Mouse (Mus musculus) bone marrow macrophage, adult 2 months (primary cell): ENCODE data around the gene Reps1. TPM values are rescaled to one million over a fixed set of nuclear protein-coding genes. Genes with fewer than 3 reads are reported as not detected.
A peak's percentile ranks its signal among the peaks of the same experiment; 100 is the strongest.

Experiments
- H3K27ac ChIP-seq: 2 replicates; pipeline ENCODE4 v1.5.1; 2012; ENCODE audit warnings: low read depth, low read length; ENCODE audit not compliant: insufficient read depth
- H3K4me1 ChIP-seq: 2 replicates; pipeline ENCODE4 v1.6.1; 2012; ENCODE audit warnings: low read length; ENCODE audit not compliant: control insufficient read depth, insufficient read depth
- H3K4me3 ChIP-seq: 2 replicates; pipeline ENCODE4 v1.5.1; 2012; ENCODE audit warnings: mild to moderate bottlenecking, low read length, moderate library complexity; ENCODE audit not compliant: insufficient read depth
- CTCF ChIP-seq: IDR thresholded peaks from 2 replicates; pipeline ENCODE4 v1.5.1; 2012; ENCODE audit warnings: low read depth, mild to moderate bottlenecking, low read length, moderate library complexity
- POLR2A ChIP-seq: IDR thresholded peaks from 2 replicates; pipeline ENCODE4 v1.6.1; 2012; ENCODE audit warnings: mild to moderate bottlenecking, low read depth, low read length, borderline replicate concordance
- polyA plus RNA-seq: library from polyadenylated mRNA; stranded (reverse); fragments of >200 nt; gene quantifications from 2 replicates; pipeline ENCODE4 v1.2.4, GENCODE M21; 2012; ENCODE audit not compliant: missing spikeins, insufficient read depth, insufficient read length

Gene Reps1
- polyA plus RNA-seq, 1 experiment, result 27.2 TPM

GRCm38 (mm10) chr10:18022741-18023347 lies 32.8 kb upstream of the Reps1 start, which contains the start of gene Abracl:
Gene Abracl, minus strand, starts transcription at chr10:18023288.
- Histone ChIP-seq H3K4me1 (peaks cover 2% of the 10 kb centered on the region), H3K4me3 (peak within 1 kb of the TSS; percentile 73), H3K27ac (peak within 1 kb of the TSS; percentile 88)
- no peak for TF ChIP-seq CTCF
- no peak for TF ChIP-seq POLR2A

- no peaks in the 10 kb centered on the region for H3K4me1 ChIP-seq
- no peak overlapping the region for H3K4me3 ChIP-seq
- no peak overlapping the region for H3K27ac ChIP-seq
- no peak for TF ChIP-seq POLR2A
- TF ChIP-seq CTCF, result no peak
These were observed 21.3 kb upstream of the Reps1 start for GRCm38 (mm10) chr10:18034408-18034807.

GRCm38 (mm10) chr10:18036849-18037248 lies 18.8 kb upstream of the Reps1 start:
- H3K4me3 ChIP-seq, result no peak overlapping the region
- H3K4me1 ChIP-seq, result no peaks in the 10 kb centered on the region
- TF ChIP-seq POLR2A (no peak), CTCF (no peak)
- H3K27ac ChIP-seq, result no peak overlapping the region

- TF ChIP-seq CTCF (no peak), POLR2A (no peak)
- H3K4me3 ChIP-seq, result no peak overlapping the region
- peaks cover 6% of the 10 kb centered on the region for H3K4me1 ChIP-seq
- no peak overlapping the region for H3K27ac ChIP-seq
These were observed 9.3 kb upstream of the Reps1 start for GRCm38 (mm10) chr10:18046380-18046779.

- TF ChIP-seq POLR2A (no peak), CTCF (no peak)
- Histone ChIP-seq H3K4me3 (no peak overlapping the region), H3K4me1 (peaks cover 6% of the 10 kb centered on the region), H3K27ac (no peak overlapping the region)
These were observed 8.1 kb upstream of the Reps1 start for GRCm38 (mm10) chr10:18047380-18048146.

GRCm38 (mm10) chr10:18055009-18055695 lies 509 bp upstream of the Reps1 start:
- no peak overlapping the region for H3K27ac ChIP-seq
- H3K4me3 ChIP-seq, result peak overlapping the region; percentile 100
- H3K4me1 ChIP-seq, result peaks cover 17% of the 10 kb centered on the region
- TF ChIP-seq CTCF (peak; percentile 81), POLR2A (no peak)

- no peak for TF ChIP-seq POLR2A
These were observed 707 bp downstream of the Reps1 start for GRCm38 (mm10) chr10:18056391-18056745.

GRCm38 (mm10) chr10:18058681-18059338 lies 3.1 kb downstream of the Reps1 start:
- no peak overlapping the region for H3K27ac ChIP-seq
- H3K4me3 ChIP-seq, result no peak overlapping the region
- H3K4me1 ChIP-seq, result peaks cover 24% of the 10 kb centered on the region
- no peak for TF ChIP-seq POLR2A
- no peak for TF ChIP-seq CTCF

More at GRCm38 (mm10) chr10:18056391-18056745, 707 bp downstream of the Reps1 start:
- Histone ChIP-seq H3K27ac (no peak overlapping the region), H3K4me1 (peaks cover 22% of the 10 kb centered on the region), H3K4me3 (peak overlapping the region; percentile 100)

GRCm38 (mm10) chr10:18059807-18060206 lies 4.1 kb downstream of the Reps1 start:
- TF ChIP-seq POLR2A (no peak), CTCF (no peak)
- H3K4me1 ChIP-seq, result peaks cover 27% of the 10 kb centered on the region
- H3K27ac ChIP-seq, result peak overlapping the region; percentile 37

GRCm38 (mm10) chr10:18060778-18061177 lies 5.1 kb downstream of the Reps1 start:
- H3K4me3 ChIP-seq, result no peak overlapping the region
- peaks cover 28% of the 10 kb centered on the region for H3K4me1 ChIP-seq
- TF ChIP-seq CTCF, result no peak
- TF ChIP-seq POLR2A, result no peak
- no peak overlapping the region for H3K27ac ChIP-seq

More at GRCm38 (mm10) chr10:18059807-18060206, 4.1 kb downstream of the Reps1 start:
- no peak overlapping the region for H3K4me3 ChIP-seq
